Mouse (Mus musculus): Measurements from ENCODE around the gene Snupn.
A peak's percentile ranks its signal among the peaks of the same experiment; 100 is the strongest.

GRCm38 (mm10) chr9:56930556-56930955 is 20.1 kb upstream of the Snupn start:
- 0 out of 2 replicates have a peak, but pooled peaks have one; percentile 43 for TF ChIP-seq MAFK (IDR thresholded peaks at IDR 0.05; ENCODE audit: insufficient read depth, low read depth, low read length)
- no peak for TF ChIP-seq ZNF384 (IDR thresholded peaks at IDR 0.05; ENCODE audit: low read depth, low read length)
- TF ChIP-seq HCFC1 (IDR thresholded peaks at IDR 0.05; ENCODE audit: borderline replicate concordance, insufficient read depth, low read length) = no peak
- no peak for TF ChIP-seq ZC3H11A (IDR thresholded peaks at IDR 0.05; ENCODE audit: borderline replicate concordance, low read depth, low read length)

All from ES-E14 (cell line).